Mouse (Mus musculus): ENCODE results near the gene Ces2e.
"Not testable (repeated sequence)": the region's sequence is repeated elsewhere in the genome, so short reads cannot be mapped to it uniquely, and the experiment has no call there.

The Ces2e gene

DNA sequence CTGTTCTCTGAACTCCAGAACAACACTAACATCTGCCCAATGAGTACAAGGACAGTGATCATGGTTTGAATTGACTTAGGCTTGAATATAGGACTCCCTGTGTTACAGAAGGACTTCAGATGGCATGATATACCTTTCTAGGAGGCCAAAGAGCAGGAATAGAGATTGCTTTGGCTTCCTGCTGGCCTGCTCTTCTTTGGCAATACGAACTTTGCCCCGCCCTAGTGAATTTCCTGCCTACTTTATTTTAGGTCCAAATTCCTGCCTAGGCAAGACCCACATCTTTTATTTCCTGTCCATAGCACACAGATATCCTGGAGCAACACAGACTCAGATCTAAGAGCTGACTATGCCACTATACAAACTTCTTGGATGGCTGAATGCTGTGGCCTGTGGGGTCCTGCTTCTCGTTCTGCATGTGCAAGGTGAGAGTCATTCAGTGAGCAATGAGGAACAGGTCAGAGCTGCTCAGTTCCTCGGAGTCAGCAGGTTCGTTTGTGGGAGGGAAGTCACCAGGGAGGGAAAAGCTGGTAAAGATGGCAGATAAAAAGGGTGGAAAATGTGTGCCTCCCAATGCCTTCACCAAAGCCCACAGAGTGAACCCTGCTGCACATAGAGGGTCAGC, at the start of gene Ces2e:
TSS of gene Ces2e (plus strand) at position 289 of the 625 bp plus-strand sequence.
- DNase-seq = no peak

DNA sequence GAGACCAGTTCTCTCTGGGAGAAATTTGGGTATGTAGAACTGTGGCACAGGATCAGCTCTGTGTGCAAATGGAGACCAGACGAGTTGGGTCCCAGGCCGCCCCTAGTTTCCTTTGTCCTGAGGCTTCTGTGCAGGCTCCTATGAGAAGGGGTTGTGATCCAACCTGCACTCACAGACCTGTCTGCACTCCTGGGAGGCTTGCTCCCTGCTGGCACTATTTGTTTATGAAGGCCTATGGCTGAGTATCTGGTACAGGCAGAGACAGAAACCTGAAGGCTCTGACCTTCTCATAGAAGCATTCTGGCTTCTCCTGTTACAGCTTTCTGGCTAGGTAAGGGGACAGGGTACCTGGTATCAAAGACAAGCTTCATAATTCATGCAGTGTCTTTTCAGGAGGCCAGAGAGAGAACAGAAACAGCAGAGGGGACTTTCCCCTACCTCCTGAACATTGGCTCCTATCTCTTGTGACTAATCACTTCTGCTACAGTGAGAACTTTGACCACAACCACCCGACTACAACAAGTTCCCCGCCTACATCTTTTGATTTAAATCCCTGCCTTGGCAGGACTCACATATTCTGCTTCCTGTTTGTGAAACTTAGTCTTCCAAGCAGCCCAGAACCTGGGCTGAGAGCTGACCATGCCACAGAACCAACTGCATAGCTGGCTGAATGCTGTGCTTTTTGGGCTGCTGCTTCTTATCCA, 39.7 kb upstream of the Ces2e start:
- DNase-seq = not testable (repeated sequence)

DNA sequence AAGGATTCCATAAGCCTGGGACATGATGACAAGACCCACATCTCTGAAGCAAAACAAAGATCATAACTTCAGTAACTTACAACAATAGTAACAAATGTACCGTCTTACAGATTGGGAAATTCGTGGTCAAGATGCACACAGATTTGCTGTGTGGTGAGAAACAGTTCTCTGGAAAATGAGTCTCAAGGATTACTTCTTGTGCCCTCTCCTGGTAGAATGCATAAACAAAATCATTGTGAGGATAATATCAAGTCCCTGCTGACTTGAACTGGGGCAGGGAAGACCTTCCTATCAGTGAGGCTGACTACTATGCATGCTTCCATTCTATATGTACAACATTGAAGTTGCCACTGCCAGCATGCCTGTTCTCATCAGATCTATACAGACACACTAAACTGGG, 24.3 kb upstream of the Ces2e start:
- no peak for DNase-seq

DNA sequence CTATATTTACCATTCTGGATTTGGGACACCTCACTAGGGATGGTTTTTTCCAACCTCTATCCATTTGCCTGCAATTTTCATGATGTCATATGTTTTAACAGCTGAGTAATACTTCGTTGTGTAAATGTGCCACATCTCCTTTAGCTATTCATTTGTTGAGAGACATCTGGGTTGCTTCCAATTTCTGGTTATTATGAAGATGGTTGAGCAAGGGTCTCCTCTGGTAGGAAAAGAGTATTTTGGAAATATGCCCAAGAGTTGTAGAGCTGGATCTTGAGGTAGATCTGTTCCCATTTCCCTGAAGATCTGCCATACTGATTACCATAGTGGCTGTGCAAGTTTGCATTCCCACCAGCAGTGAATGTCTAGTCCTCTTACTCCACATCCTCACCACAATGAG, 18.9 kb upstream of the Ces2e start:
- DNase-seq = no peak

DNA sequence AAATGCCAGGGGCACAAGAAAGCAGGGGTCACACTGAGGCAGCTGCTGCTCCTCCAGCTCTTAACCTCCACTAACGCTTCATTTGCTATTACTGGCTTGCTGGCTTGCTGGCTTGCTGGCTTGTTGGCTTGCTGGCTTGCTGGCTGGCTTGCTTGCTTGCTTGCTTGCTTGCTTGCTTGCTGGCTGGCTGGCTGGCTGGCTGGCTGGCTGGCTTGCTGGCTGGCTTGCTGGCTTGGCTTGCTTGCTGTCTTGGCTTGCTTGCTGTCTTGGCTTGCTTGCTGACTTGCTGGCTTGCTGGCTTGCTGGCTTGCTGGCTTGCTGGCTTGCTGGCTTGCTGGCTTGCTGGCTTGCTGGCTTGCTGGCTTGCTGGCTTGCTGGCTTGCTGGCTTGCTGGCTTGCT, 17.0 kb upstream of the Ces2e start:
- not testable (repeated sequence) for DNase-seq

DNA sequence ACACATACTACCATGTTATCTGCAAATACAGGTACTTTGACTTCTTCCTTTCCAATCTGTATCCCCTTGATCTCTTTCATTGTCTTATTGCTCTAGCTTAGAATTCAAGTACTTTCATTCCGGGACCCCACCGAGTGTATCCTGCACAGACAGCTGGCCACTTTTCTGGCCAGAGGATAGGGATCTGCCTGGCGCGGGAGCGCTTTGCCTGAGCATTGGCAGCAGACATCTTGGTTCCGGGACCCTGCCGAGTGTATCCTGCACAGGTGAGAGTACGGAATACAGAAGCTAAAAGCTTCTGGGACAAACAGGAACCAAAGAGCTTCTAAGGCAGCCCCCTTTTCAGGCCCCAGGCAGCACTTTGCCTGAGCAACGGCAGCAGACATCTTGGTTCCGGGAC, 16.4 kb upstream of the Ces2e start:
- not testable (repeated sequence) for DNase-seq

DNA sequence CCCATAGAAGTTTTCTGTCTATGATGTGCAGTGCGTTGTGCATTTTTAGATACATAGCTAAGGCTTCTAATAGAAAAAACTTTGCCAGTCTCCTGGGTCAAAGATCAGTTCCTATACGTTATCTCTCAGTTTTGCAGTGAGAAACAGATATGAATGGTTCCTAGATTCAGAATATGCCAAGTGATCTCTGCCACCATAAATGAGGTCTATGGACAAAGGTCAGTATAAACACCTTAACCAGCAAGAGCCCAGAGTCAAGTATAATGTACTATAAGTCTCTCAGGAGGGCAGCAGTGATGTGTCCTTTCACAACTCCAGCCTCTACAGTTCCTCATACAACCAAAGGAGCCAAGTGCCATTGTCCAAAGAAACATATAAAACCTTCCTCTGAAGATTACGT, 1.2 kb downstream of the Ces2e start:
- DNase-seq = no peak

DNA sequence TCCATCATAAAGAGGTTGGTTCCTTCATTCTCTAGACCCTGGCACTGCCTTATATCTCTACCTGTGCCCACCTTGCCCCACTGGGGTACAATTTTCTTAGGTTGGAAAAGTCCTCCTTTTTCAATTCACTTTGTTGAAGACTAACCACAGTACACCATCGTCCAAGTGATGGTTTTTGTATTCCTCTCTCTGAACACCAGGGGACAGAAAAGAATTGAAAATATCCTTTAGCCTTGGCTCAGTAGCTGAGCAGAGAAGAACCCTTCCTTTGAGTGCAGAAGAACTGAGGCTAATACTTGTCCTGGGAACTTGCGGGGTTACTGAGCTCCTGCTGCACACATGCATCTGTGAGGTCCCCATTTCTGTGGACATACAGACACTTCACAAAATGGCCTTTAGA, 18.6 kb downstream of the Ces2e start:
- no peak for DNase-seq

DNA sequence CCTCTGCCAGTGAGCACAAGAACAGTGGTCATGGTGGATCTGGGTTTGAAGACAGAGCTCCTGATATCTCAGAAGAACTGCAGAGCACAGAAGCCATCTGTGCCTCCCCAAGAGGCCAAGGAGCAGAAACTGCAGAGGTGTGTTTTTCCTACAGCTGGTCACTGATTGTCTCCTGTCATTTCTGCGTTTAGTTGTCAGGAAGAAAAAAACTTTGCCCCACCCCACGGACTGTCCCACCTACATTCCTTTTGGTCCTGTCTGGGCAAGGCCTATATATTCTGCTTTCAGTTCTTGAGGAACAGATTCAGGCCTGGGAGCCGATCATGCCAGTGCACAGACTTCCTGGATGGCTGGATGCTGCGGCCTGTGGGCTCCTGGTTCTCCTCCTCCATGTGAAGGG, 21.0 kb downstream of the Ces2e start, which contains the start of gene Ces2f:
TSS of gene Ces2f (plus strand) at position 301 of the 400 bp plus-strand sequence.
- DNase-seq = no peak

DNA sequence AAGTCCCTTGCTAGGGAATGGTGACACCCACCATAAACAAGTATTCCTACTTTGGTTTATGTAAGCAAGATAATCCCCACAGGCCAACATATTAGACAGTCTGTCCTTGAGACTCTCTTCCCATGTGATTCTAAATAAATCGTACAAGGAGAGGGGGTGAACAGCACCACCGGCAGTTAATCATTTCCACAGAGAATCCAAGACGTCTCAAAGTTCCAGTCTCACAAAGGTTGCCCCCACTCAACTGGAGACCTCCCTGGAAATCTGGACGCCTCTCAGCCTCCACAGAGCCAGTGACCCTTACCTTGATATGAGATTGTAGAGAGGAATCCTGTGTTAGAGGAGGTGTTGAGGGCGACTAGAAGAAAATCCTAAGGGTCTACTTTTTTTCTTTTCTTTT, 23.0 kb downstream of the Ces2e start:
- no peak for DNase-seq

DNA sequence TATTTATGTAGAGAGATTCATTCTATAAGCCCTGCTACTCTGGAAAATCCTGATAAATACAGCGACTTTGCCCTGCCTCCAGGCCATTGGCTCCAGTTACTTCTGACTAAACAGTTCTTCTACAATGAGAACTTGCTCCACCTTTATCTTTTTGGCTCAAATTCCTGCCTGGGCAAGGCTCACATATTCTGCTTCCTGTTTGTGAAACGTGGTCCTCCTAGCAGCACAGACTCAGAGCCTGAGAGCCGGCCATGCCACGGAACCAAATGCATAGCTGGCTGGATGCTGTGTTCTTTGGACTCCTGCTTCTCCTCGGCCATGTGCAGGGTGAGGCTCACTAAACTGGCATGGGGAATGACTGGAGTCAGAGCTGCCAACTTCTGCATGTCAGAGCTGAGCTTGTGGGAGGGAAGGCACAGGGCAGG, 35.5 kb downstream of the Ces2e start, which contains the start of gene Ces2g:
TSS of gene Ces2g (plus strand) at position 182 of the 425 bp plus-strand sequence.
- DNase-seq = no peak

DNA sequence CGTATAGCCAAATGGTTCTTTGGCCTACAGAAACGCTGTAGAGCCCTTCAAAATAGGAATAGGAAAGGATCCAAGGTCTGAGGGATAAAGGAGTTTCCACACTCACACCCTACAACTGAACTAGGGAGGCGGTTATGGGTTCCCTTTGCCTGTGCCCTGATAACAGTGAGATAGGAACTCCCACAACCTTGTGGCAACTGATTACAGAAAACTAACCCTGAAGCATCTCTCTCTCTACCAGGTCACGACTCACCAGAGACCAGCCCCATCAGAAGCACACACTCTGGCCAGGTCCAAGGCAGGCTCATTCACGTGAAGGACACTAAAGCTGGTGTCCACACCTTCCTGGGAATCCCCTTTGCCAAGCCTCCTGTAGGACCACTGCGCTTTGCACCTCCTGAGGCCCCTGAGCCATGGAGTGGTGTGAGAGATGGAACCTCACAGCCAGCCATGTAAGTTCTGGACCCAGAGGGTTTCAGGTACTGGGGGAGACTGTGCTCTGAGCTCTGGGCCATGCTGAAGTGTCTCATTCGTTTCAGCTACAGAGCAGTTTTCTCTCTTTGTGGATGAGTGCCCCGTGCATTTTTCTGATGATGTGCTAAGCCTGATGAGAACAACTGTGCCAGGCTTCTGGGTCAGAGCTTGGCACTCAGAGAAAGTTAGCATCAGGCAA, 36.3 kb downstream of the Ces2e start:
- DNase-seq = no peak

DNA sequence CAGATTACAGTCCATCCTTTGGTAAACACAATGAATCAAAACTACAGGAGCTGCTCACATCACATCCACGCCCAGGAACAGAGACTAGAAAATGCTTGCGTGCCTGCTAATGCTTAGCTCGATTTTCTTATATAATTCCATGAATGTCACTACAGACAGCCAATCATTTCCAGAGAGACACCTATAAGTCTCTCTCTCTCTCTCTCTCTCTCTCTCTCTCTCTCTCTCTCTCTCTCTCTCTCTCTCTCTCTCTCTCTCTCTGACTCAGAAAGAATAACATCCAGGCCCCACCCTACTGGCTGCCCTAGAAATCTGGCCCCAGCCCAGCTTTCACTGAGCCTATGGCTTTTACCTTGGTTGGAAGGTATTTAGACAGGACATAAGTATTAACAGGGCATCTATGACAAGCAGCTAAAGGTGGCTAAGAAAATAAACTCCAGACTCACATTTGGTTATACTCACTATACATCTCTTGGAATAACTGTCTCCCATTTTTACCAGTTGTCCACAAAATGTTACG, 37.4 kb downstream of the Ces2e start:
- DNase-seq = no peak

DNA sequence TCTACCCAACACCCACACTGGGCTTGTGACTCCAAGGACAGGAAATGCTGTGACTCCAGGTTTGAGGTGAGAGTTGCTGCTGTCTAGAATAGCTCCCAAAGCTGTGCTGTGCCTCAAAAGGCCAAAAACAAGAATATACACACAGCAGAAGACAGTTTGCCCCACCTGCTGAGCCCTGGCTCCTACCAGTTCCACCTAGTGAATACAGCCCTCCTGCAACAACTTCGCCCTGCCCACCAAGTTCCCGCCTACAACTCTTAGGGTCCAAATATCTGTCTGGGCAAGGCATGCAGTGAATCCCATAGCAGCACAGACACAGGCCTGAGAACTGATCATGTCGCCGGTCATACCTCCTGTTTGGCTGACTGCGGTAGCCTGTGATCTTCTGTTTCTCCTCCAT, 58.1 kb downstream of the Ces2e start:
- DNase-seq = no peak

Measured in embryo, embryonic 11 days (tissue).